Mouse (Mus musculus): ENCODE measurements around the gene Gm28308.

- TF ChIP-seq POLR2A (IDR thresholded peaks at IDR 0.05; ENCODE audit: low read depth, low read length) = no peak
- no peak for TF ChIP-seq CTCF (IDR thresholded peaks at IDR 0.05; ENCODE audit: extremely low read depth, insufficient read depth, insufficient read length, insufficient replicate concordance)
These were observed 46.1 kb upstream of the Gm28308 start for GRCm38 (mm10) chr6:52259081-52259790.
